Mouse (Mus musculus): Measurements from ENCODE around the gene Smcp. TPM values are rescaled to one million over a fixed set of nuclear protein-coding genes. Genes with fewer than 3 reads are reported as not detected.

Smcp gene
- polyA plus RNA-seq, 1 experiment from 2014 or later = not detected

DNA sequence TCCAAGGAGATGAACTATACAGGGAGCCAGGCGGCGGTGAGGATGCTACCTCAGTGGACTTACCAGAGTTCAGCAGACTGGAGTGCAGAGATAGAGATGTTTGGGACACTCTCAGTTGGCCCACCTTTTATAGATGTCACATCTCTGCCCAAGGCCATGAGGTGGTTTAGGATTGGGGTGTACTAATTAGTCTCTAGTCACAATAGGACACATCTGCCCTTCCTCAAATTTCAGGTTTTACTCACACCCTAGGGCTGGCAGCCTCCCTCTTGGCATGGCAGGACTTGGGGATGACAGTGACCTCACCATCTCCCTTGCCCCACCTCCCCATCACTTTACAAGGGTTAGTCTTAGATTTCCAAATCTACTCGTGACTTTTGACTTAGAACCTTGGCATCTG, 54.4 kb downstream of the Smcp start, which contains the start of gene 2310046K23Rik:
2310046K23Rik (minus strand) TSS at position 101 of the 400 bp plus-strand sequence.
- H3K9me3 ChIP-seq (replicated peaks; ENCODE audit: low read length) = no peaks in the 10 kb centered on the region
- TF ChIP-seq CTCF (IDR thresholded peaks at IDR 0.05; ENCODE audit: low read depth) = no peak
- no peak within 1 kb of the TSS for H3K9ac ChIP-seq (ENCODE audit: low read depth, low read length)
- no peak within 1 kb of the TSS for H3K4me2 ChIP-seq (ENCODE audit: low read length)
- H3K27me3 ChIP-seq (ENCODE audit: insufficient read depth, low read length) = no peaks in the 10 kb centered on the region
- no peaks in the 10 kb centered on the region for H3K4me1 ChIP-seq (replicated peaks; ENCODE audit: insufficient read depth, low read length)
- no peaks in the 10 kb centered on the region for H3K36me3 ChIP-seq (ENCODE audit: insufficient read depth, low read length)
- WGBS = 85% methylated on average over 3 of the region's 3 CpGs
- no peak within 1 kb of the TSS for H3K4me3 ChIP-seq (replicated peaks; ENCODE audit: low read depth, low read length)
- DNase-seq (ENCODE audit: low spot score) (no peak), ATAC-seq (replicated peaks; ENCODE audit: low FRiP score, low read depth) (no peak)
- H3K27ac ChIP-seq = no peak within 1 kb of the TSS

Other genes starting within 250 kb of the Smcp start
- not detected in 2 replicates for gene Sprr2d, start 249.9 kb downstream of the Smcp start, polyA plus RNA-seq (2015; fragmentation: Nextera tagmentation; extraction: Ambion mirVana)
- not detected in 2 replicates for gene Sprr2e, start 236.9 kb downstream of the Smcp start, polyA plus RNA-seq (2015; fragmentation: Nextera tagmentation; extraction: Ambion mirVana)
- 30.3 and 58.0 TPM in 2 replicates for gene Sprr2f, start 223.8 kb downstream of the Smcp start, polyA plus RNA-seq (2015; fragmentation: Nextera tagmentation; extraction: Ambion mirVana)
- not detected in 2 replicates for gene Sprr2h, start 203.3 kb downstream of the Smcp start, polyA plus RNA-seq (2015; fragmentation: Nextera tagmentation; extraction: Ambion mirVana)
- not detected in 2 replicates for gene Sprr2i, start 181.0 kb downstream of the Smcp start, polyA plus RNA-seq (2015; fragmentation: Nextera tagmentation; extraction: Ambion mirVana)
- not detected in 2 replicates for gene Sprr2j-ps, start 170.9 kb downstream of the Smcp start, polyA plus RNA-seq (2015; fragmentation: Nextera tagmentation; extraction: Ambion mirVana)
- 9.6 and 10.3 TPM in 2 replicates for gene Gm9774, start 159.6 kb downstream of the Smcp start, polyA plus RNA-seq (2015; fragmentation: Nextera tagmentation; extraction: Ambion mirVana)
- not detected in 2 replicates for gene Sprr2k, start 156.4 kb downstream of the Smcp start, polyA plus RNA-seq (2015; fragmentation: Nextera tagmentation; extraction: Ambion mirVana)
- gene Sprr1b, start 150.2 kb downstream of the Smcp start, polyA plus RNA-seq (2015; fragmentation: Nextera tagmentation; extraction: Ambion mirVana) = not detected in 2 replicates
- gene Sprr3, start 130.3 kb downstream of the Smcp start, polyA plus RNA-seq (2015; fragmentation: Nextera tagmentation; extraction: Ambion mirVana) = 0.11 TPM in 1 of 2 replicates, not detected in the other
- 96.3 and 137 TPM in 2 replicates for gene Sprr1a, start 103.1 kb downstream of the Smcp start, polyA plus RNA-seq (2015; fragmentation: Nextera tagmentation; extraction: Ambion mirVana)
- gene Sprr4, start 88.5 kb downstream of the Smcp start, polyA plus RNA-seq (2015; fragmentation: Nextera tagmentation; extraction: Ambion mirVana) = not detected in 2 replicates
- gene 2310046K23Rik, start 54.5 kb downstream of the Smcp start, polyA plus RNA-seq (2015; fragmentation: Nextera tagmentation; extraction: Ambion mirVana) = not detected in 2 replicates
- gene Ivl, start 15.3 kb downstream of the Smcp start, polyA plus RNA-seq (2015; fragmentation: Nextera tagmentation; extraction: Ambion mirVana) = 0.97 and 1.4 TPM in 2 replicates
- gene 2210017I01Rik, start 18.5 kb upstream of the Smcp start, polyA plus RNA-seq (2015; fragmentation: Nextera tagmentation; extraction: Ambion mirVana) = not detected in 2 replicates
- not detected in 2 replicates for gene Lce6a, start 32.7 kb upstream of the Smcp start, polyA plus RNA-seq (2015; fragmentation: Nextera tagmentation; extraction: Ambion mirVana)
- not detected in 2 replicates for gene Lce1a1, start 59.3 kb upstream of the Smcp start, polyA plus RNA-seq (2015; fragmentation: Nextera tagmentation; extraction: Ambion mirVana)
- gene Lce1b, start 67.9 kb upstream of the Smcp start, polyA plus RNA-seq (2015; fragmentation: Nextera tagmentation; extraction: Ambion mirVana) = not detected in 2 replicates
- gene Lce1a2, start 81.3 kb upstream of the Smcp start, polyA plus RNA-seq (2015; fragmentation: Nextera tagmentation; extraction: Ambion mirVana) = not detected in 2 replicates
- gene Lce1c, start 90.2 kb upstream of the Smcp start, polyA plus RNA-seq (2015; fragmentation: Nextera tagmentation; extraction: Ambion mirVana) = not detected in 2 replicates
- gene Lce1d, start 98.2 kb upstream of the Smcp start, polyA plus RNA-seq (2015; fragmentation: Nextera tagmentation; extraction: Ambion mirVana) = not detected in 2 replicates
- not detected in 2 replicates for gene Lce1e, start 120.1 kb upstream of the Smcp start, polyA plus RNA-seq (2015; fragmentation: Nextera tagmentation; extraction: Ambion mirVana)
- gene Lce1f, start 131.4 kb upstream of the Smcp start, polyA plus RNA-seq (2015; fragmentation: Nextera tagmentation; extraction: Ambion mirVana) = not detected in 2 replicates
- not detected in 2 replicates for gene Gm38119, start 150.1 kb upstream of the Smcp start, polyA plus RNA-seq (2015; fragmentation: Nextera tagmentation; extraction: Ambion mirVana)
- gene Lce1g, start 163.3 kb upstream of the Smcp start, polyA plus RNA-seq (2015; fragmentation: Nextera tagmentation; extraction: Ambion mirVana) = not detected in 2 replicates
- not detected in 2 replicates for gene Lce1h, start 176.1 kb upstream of the Smcp start, polyA plus RNA-seq (2015; fragmentation: Nextera tagmentation; extraction: Ambion mirVana)
- not detected in 2 replicates for gene Lce1i, start 189.9 kb upstream of the Smcp start, polyA plus RNA-seq (2015; fragmentation: Nextera tagmentation; extraction: Ambion mirVana)
- gene Lce1j, start 201.5 kb upstream of the Smcp start, polyA plus RNA-seq (2015; fragmentation: Nextera tagmentation; extraction: Ambion mirVana) = not detected in 2 replicates
- not detected in 2 replicates for gene Lce1k, start 218.9 kb upstream of the Smcp start, polyA plus RNA-seq (2015; fragmentation: Nextera tagmentation; extraction: Ambion mirVana)
- not detected in 2 replicates for gene Kprp, start 238.2 kb upstream of the Smcp start, polyA plus RNA-seq (2015; fragmentation: Nextera tagmentation; extraction: Ambion mirVana)